ENCODE assay signal across 8 mouse cellular contexts in the genomic region with DNA sequence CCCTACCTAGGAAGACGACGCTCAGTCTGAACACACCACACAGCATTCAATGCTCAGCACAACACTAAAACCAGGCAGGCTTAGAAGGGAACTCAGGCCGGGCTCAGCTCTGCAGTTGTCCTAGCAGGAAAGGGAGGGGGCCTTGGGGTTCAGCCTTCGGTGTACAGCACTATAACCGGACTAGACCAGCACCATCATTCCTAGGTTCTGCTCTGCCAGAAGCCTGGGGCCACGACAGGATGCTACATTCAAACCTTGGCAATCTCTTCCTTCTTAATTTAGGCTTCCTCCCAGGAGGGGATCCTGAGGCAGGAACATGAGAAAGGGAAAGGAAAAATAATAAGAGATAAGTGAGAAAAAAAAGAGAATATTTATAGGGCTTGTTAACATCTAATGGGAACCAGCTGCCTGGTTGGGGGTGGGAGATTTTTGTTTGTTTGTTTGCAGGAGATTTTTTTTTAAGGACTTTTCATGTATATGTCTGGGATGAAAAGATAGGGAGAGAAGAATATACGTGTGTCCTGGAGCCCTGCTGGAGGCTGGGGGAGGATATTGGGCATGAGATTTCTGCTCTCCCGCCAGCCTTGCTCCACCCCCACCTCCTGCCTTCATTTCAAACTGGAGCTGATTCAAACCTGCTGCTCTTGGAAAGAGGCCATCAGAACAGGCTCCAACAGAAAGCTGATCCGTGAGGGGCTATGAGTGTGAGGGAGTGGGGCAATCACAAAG.
A peak's percentile ranks its signal among the peaks of the same experiment; 100 is the strongest.
DNase-seq lines count a peak whose midpoint lies in the region; ATAC-seq and TF ChIP-seq lines count a peak whose summit lies in the region.

No protein-coding gene starts in this region.

- peak; percentile 37 for DNase-seq in adrenal gland, postnatal 25 days
- peak; percentile 96 for DNase-seq in cerebellum, postnatal 10 days
- DNase-seq in gastrocnemius, adult 2 months, result peak; percentile 56
- DNase-seq in layer of hippocampus, adult 8-10 months (ENCODE audit: low spot score in 2 of 2), result peak; percentile 57 to 66
- DNase-seq in midbrain, embryonic 10.5 days (ENCODE audit: low spot score), result no peak
- peak; percentile 65 for DNase-seq in testis, postnatal 10 days (ENCODE audit: low spot score)
- no peak for DNase-seq in spleen, postnatal 4 days (ENCODE audit: low spot score in 2 of 2)

- H3K27ac ChIP-seq in gastrocnemius, adult 2 months, result peak overlapping the region; percentile 71
- peak overlapping the region; percentile 77 for H3K27ac ChIP-seq in hindbrain, embryonic 12.5 days
- peak overlapping the region; percentile 71 for H3K27ac ChIP-seq in midbrain, embryonic 10.5 days (replicated peaks)

- intact Hi-C loops in gastrocnemius, adult 2 months (cut with DNase I), result no loop called here

- no peak for TF ChIP-seq CTCF in gastrocnemius, adult 2 months (IDR thresholded peaks at IDR 0.05)

- no peak overlapping the region for H3K9ac ChIP-seq in hindbrain, embryonic 12.5 days

- H3K4me3 ChIP-seq in gastrocnemius, adult 2 months, result peak overlapping the region; percentile 40
- no peak overlapping the region for H3K4me3 ChIP-seq in hindbrain, embryonic 12.5 days
- no peak overlapping the region for H3K4me3 ChIP-seq in midbrain, embryonic 10.5 days

- ATAC-seq in hindbrain, embryonic 12.5 days (ENCODE audit: low FRiP score), result peak; percentile 67

- peaks cover 23% of the 10 kb centered on the region for H3K4me1 ChIP-seq in hindbrain, embryonic 12.5 days
- H3K4me1 ChIP-seq in midbrain, embryonic 10.5 days, result peaks cover 23% of the 10 kb centered on the region

- no peaks in the 10 kb centered on the region for H3K9me3 ChIP-seq in hindbrain, embryonic 12.5 days (replicated peaks)
- no peaks in the 10 kb centered on the region for H3K9me3 ChIP-seq in midbrain, embryonic 10.5 days (replicated peaks)

- WGBS in hindbrain, embryonic 12.5 days, result 29% methylated on average over 9 of the region's 9 CpGs
- 43% methylated on average over 9 of the region's 9 CpGs for WGBS in midbrain, embryonic 10.5 days

- no peak overlapping the region for H3K4me2 ChIP-seq in hindbrain, embryonic 12.5 days (replicated peaks)

- H3K36me3 ChIP-seq in hindbrain, embryonic 12.5 days, result no peaks in the 10 kb centered on the region
- no peaks in the 10 kb centered on the region for H3K36me3 ChIP-seq in midbrain, embryonic 10.5 days

- no peaks in the 10 kb centered on the region for H3K27me3 ChIP-seq in hindbrain, embryonic 12.5 days
- H3K27me3 ChIP-seq in midbrain, embryonic 10.5 days (ENCODE audit: low read depth, poor library complexity, severe bottlenecking), result peaks cover 23% of the 10 kb centered on the region

Comparison
In these comparisons a context has a peak if more than half of its experiments do, and no peak if none do; other contexts are left out.
1. DNase-seq: peak in adrenal gland, postnatal 25 days (single experiment), cerebellum, postnatal 10 days (2 of 2), gastrocnemius, adult 2 months (single experiment), layer of hippocampus, adult 8-10 months (2 of 2) and testis, postnatal 10 days (single experiment); none in midbrain, embryonic 10.5 days (single experiment) and spleen, postnatal 4 days (0 of 2).
2. Peak in every context shown above with its lines, with median percentiles within 50 percentile points of each other: H3K27ac ChIP-seq.